Mouse (Mus musculus) erythroblast, embryonic 14.5 days (primary cell): Measurements from ENCODE around the gene Agbl1.

Experiments used
- GATA1 ChIP-seq: IDR thresholded peaks from 2 replicates; pipeline ENCODE4 v1.6.1; 2012; ENCODE audit warnings: low read length, inconsistent platforms, mixed read lengths
- TAL1 ChIP-seq: IDR thresholded peaks from 3 replicates; pipeline ENCODE4 v1.6.1; 2012; ENCODE audit warnings: low read length, inconsistent platforms, mixed read lengths

DNA sequence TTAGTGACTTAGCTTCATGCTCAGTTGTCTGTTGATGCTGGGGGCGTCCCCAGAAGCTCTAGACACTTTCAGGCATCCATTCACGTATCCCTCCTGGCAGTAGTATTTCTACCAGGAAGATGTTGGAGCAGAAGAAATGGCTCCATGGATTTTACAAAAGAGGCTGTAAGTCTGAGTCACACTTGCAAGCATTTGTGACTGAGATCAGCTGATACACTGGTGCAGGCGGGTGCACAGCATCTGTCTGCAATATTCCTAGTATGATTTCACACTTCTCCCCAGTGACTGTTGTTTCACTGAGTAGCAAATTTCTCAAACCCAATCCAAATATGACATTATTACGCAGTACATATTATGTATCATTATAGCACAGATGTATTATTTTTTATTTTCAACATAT is 332.8 kb downstream of the Agbl1 start:
- TF ChIP-seq TAL1, result no peak
- TF ChIP-seq GATA1, result no peak
